Mouse (Mus musculus) G1E (cell line): ENCODE measurements around the gene Syne3.

Source experiments
- CTCF ChIP-seq: IDR thresholded peaks from 2 replicates; pipeline ENCODE4 v1.5.1; 2012; ENCODE audit warnings: low read depth, low read length, inconsistent platforms, mixed read lengths
- GATA1 ChIP-seq: IDR thresholded peaks from 2 replicates; pipeline ENCODE4 v1.6.1; 2012; ENCODE audit warnings: borderline replicate concordance, low read length, inconsistent platforms, mixed read lengths
- POLR2AphosphoS5 ChIP-seq: IDR thresholded peaks from 2 replicates; pipeline ENCODE4 v1.6.1; 2012; ENCODE audit warnings: low read depth, low read length, inconsistent platforms; ENCODE audit not compliant: insufficient replicate concordance
- TAL1 ChIP-seq: conservative IDR thresholded peaks from 2 replicates; pipeline ENCODE4 v1.6.1; 2012; ENCODE audit warnings: low read depth, low read length, inconsistent platforms, mixed read lengths

- TF ChIP-seq CTCF (no peak), GATA1 (no peak), POLR2AphosphoS5 (no peak), TAL1 (no peak)
Observed at GRCm38 (mm10) chr12:104922647-104923046, 87.0 kb downstream of the Syne3 start.
